Mouse (Mus musculus): ENCODE data around the gene Obscn.

The Obscn gene

DNA sequence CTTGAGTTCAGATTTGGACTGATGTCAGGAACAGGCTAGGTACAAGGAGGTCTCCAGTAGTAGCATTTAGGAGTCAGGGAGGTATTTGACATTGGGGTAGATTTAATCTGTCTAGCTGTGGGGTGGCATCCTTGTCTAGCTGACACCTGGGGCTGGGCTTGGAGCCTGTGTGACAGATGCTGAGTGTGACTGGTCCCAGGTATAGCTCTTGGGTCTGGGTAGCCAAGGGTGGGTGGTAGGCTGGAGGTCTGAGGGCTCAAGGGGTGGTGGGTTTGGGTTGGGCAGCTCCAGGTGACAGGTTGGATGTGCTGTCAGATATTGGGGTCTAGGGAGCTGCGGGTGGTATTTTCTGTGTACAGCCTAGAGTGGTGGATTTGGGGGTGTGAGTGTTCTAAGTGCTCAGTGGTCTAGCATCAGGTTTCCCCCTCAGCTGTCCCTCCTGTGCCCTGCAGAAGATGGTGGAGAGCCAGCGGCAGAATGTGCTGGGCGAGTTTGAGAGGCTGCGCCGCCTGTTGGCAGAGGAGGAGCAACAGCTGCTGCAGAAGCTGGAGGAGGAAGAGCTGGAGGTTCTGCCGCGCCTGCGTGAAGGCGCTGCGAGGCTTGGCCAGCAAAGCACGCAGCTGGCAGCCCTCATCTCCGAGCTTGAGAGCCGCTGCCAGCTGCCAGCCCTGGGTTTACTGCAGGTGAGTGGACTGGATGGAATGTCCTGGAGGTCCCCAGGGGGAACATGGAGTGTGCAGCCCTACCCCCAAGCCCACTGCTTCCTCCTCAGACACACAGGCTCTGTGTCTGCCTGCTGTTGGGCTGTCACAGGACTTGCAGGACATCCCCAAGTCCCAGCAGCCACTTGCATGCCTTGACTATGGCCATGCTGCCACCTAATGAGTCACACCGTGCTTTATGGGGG lies 154.4 kb downstream of the Obscn start:
- DNase-seq = peak; percentile 38 to 71

DNA sequence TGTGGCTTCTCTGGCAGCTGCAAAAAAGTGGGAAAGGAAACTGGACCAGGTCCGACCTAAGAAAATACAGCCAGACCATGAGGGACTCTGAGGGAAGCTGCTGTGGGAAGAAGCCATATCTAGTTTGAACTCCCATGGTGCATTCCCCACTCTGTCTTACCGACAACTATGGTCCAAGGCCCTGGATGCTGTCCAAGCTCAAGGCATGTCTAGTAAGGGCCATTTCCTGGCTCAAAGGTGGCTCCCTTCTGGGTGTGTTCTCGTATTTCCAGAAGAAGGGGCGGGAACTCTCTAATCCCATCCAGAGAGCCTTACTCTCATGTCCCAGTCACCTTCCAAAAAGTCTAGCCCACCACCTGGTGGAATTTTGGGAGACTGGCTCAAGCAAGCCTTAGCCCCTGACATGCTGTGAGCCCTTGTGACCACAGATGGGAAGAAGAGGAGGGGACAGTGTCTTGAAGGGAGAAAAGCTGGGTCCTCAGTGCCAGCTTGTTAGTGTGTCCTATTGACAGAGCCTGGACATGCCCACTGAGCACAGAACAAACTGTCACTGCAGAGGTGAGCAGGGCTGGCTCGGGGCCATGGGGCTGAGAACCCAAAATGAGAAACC lies 155.7 kb downstream of the Obscn start:
- peak; percentile 79 to 87 for DNase-seq

DNA sequence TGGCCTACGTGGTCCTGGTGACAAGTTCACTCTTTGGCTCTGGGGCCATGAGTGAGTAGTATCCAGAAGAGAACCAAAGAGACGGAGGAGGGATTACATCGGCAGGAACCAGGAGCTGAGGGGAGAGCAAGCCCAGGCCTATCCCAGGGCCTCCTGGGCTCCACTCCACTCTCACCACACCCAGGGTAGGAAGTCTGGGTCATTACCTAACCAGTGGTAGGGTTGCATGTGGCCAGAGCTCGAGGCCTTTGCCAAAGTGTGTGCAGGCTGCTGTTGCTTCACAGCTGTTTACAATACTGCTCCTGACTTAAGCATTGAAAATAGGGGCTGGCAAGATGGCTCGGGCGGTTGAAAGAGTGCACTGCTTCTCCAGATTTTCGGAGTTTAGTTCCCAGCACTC lies 156.5 kb downstream of the Obscn start:
- DNase-seq = no peak

DNA sequence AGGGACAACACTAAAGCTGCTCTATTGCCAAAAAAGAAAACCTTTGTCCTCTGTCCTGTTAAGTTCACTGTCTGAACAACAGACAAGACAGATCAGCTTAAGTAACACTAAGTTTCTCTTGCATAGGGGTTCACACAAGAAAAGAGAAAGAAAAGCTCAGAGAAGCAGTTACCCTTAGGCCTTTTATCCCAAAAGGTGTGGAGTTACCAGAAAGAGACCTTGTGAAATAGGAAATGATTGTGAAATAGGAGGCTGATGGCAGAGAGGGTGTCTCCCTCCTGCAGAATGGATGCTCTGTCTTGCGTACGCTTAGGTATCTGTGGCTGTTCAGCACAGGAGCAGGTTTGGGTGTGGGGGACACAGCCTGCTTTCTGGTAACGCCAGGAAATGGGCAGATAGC lies 157.0 kb downstream of the Obscn start:
- no peak for DNase-seq

DNA sequence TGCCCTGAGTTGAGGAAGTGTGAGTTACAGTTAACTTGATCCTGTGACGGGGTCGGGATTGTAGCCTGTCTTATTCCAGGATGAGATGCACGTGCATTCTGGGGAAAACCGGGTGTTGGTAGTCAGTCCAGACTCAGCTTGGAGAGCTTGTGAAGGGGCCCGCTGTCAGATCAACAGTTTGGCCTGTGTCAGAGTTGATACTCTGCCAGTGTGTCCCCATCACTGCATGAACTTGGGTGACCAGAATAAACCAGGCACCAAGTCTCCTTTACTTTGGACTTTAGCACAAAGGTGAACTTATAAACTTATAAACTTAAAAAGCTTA lies 157.5 kb downstream of the Obscn start:
- DNase-seq = peak in 1 of 2 experiments; percentile 27

DNA sequence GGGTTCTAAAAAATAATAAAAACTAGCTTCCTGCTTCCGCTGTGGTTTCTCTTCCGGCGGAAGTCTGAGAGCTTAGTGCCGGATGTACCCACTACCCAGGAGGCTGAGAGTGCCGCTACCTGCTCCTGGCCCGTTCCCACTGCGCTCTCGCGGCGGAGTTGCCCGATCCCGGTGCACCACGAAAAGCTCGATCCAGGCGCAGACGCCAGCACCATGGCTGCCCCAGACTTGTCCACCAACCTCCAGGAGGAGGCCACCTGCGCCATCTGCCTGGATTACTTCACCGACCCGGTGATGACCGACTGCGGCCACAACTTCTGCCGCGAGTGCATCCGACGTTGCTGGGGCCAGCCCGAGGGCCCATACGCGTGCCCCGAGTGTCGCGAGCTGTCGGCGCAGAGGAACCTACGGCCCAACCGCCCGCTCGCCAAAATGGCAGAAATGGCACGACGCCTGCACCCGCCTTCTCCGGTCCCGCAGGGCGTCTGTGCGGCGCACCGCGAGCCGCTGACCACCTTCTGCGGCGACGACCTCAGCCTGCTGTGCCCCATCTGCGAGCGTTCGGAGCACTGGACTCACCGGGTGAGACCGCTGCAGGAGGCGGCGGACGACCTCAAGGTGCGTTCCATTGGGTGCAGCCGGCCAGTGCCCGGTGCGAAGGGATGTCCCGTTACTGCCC lies 158.0 kb downstream of the Obscn start, which contains the start of gene Trim11:
TSS of gene Trim11 (plus strand) at position 67 of the 679 bp plus-strand sequence.
- DNase-seq = peak; percentile 73 to 78

DNA sequence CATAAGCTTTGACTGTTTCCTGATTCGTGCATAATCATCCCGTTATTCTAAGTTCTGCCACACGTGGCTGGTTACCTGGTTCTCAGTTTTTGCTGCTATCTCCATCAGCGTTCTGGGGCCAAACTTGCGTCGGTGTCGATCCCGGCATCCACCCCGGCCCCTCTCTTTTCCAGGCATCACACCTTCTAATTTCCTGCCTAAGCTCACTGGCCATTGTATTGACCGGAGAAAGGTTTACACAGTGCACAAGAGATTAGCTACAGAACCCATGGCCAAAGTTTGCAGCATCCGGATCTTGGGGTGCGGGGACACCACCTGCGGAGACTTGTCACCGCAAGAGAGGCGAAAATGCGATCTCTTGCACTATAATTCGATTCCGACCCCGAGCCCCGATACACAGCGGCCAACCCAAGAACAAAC lies 158.6 kb downstream of the Obscn start:
- no peak for DNase-seq

DNA sequence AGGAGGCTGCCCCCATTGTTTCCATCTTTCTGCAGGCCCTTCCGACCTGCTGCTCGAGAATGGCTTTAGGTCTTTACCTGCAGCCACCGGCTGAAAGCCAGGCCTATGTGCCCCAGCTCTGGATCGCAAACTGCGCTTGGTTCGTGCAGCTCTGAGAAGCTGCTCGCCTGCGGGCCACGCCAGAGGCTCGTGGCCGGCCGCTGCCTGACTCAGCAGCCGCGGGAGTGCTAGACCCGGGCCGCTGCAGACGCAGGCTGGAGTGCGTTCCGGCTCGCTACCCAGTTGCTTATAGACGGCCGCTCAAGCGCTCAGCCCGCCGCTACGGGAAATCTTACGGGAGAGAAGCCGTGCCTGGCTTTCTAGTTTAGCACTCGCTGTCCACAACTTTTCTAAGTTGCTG lies 159.1 kb downstream of the Obscn start:
- DNase-seq = peak; percentile 40 to 66

DNA sequence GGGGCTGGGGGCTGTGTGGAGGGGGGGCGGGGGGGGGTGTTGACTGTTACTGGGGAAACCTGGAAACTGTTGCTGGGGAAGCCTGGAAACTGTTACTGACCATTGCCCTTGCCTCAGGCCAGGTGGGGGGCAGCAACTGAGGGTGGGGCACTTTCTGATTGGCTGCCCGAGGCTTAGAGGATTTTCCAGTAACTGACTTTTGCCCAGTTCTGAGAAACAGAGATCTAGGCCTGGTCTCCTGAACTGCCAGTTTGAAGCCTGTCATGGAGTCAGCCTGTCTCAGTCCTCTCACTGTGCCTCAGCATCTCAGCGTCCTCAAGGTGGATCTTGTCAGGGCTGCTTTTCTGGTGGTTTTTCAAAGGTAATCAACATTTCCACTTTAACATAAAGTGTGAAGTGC lies 161.8 kb downstream of the Obscn start:
- peak; percentile 37 to 74 for DNase-seq

DNA sequence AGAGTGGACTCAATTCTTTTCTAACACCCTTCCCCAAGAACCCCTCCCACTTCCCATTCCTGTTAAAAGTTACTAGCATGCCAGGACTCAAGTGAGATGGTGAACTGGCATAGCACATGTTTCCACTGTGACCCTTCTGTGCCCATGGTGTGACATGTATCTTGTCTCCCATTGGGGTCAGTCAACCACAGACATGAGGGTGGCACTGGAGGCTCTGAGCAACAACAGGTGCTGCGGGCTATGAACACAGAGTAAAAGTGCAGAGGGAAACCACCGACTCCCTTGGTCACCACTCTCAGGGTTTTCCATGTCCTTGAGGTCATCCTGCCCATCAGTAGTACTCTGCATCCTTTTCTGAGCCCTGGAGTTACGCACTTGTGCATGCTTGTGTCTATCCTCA lies 164.4 kb downstream of the Obscn start:
- no peak for DNase-seq

DNA sequence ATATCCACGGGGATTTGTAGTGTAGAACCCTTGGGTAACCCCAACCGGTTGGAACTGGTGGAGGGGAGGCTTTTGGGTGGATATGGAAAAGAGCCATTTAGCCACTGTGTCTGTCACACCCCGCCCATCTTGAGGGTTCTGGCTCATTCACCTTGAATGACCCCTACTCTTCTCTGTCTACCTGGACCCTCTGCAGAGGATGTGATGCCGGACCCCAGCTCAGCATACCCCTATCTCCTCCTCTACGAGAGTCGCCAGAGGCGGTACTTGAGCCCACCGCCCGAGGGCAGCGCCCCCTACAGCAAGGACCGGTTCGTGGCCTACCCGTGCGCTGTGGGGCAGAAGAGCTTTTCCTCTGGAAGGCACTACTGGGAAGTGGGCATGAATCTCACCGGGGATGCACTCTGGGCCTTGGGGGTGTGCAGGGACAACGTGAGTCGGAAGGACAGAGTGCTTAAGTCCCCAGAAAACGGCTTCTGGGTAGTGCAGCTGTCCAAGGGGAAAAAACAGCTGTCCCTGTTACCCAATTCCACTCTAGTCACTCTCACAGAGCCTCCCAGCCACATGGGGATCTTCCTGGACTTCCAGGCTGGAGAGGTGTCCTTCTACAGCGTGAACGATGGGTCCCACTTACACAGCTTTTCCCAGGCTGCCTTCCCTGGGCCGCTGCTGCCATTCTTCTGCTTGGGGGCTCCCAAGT lies 165.2 kb downstream of the Obscn start:
- DNase-seq = no peak

DNA sequence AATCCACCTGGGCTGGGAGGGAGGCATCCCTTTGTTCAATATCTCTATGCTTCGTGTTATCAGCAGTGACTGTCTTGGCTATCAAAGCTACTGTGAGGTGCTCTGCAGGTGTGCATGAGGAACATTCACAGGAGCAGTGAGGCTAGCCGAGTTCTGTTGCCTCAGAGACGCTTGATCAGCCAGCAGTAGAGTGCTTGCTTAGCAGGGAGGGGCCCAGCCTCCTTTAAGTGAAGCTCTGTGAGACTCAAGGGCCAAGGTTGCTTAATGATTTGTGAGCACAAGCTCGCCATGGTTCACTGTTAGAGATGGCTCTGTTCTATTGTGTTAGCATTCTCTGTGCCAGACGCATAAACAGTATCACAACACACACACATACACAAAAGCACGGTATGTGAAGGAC lies 166.5 kb downstream of the Obscn start:
- DNase-seq = peak; percentile 73 to 76

DNA sequence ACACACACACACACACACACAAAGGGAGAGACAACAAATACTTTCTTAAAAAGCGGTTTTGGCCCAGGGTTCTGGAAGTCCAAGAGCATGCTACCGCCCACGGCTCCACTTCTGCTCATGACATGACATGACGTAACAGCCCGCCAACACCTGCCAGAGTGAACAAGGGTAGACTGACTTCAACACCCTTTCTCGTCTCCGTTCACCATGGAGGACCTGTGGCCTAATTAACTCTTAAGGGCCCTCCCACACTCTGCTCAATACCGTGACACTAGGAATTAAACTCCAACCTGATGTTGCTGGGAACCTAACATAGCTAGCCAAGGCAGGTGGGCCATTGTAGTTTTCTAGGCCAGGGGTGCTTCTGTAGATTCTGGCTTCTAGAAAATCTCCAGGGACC lies 167.2 kb downstream of the Obscn start:
- peak; percentile 43 to 51 for DNase-seq

DNA sequence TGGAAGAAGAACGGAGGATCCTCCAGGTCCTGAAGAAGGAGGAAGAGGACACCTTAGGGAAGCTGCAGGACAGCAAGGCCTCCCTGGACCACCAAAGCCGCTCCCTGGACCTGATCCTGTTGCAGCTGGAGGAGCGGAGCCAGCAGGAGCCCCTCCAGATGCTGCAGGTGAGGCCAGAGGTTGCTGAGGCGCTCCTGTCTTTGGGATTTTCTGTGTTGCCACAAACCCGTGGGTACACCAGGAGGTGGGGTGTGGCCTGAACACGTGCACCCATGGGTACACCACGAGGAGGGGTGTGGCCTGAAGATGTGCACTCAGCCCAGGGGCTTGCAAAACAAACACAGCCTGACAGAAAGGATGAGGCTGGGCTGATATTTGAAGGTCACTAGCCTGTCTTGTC lies 167.7 kb downstream of the Obscn start:
- no peak for DNase-seq

DNA sequence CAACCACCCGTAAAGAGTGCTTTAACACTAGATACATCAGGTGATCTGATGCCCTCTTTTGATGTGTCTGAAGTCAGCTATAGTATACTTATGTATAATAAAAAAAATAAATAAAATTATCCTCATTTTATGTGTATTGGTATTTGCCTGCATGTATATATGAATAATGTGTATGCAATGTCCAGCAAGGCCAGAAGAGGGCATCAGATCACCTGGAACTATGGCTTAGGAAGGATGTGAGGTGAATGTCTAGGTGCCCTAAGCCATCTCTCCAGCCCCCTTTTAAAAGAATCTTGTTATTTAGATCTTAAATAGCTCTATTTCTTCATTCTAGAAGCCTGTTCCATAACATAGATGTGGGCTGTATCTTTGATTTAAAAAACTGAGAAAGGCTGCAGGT lies 168.9 kb downstream of the Obscn start:
- DNase-seq = peak; percentile 46 to 66

DNA sequence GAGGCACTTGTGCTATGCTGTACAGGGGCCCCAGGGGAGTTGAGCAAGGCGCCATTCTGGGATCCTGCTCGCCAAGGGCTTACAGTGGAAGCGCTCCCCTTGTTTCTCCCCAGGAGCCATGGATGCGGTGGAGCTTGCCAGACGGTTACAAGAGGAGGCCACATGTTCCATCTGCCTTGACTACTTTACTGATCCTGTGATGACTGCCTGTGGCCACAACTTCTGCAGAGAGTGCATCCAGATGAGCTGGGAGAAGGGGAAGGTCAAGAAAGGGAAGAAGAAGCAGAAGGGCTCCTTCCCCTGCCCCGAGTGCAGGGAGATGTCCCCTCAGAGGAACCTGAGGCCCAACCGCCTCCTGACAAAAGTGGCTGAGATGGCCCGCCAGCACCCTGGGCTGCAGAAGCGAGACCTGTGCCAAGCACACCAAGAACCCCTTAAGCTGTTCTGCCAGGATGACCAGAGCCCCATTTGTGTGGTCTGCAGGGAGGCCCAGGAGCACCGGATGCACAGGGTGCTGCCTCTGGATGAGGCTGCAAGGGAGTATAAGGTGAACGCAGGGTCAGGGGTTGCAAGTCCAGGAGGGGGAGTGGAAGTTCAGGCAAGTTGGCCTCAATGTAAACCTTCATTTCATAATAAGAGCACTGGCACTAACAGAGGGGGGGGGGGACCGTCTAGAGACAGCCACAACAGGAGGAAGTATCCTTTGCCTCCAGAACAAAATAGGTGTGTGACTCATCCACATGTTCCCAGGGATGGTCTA lies 171.0 kb downstream of the Obscn start:
- no peak for DNase-seq

DNA sequence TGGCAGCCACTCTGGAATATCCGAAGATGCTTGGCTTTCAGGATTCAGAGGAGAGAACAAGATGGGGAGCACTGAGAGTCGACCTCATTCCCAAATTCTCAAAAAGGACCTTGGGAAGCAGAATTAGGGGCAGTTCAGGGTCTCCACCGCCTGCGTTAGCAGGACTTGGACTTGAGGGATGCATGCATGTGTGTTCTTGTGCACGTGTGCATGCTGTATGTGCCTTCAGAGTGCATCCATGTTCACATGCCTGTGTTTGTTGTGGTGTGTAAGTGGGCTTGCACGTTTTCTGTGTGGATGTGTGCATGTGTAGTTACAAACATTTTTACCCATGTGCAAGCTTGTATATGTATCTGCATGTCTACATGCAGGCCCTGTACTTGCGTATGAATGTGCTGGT lies 172.0 kb downstream of the Obscn start:
- no peak for DNase-seq

DNA sequence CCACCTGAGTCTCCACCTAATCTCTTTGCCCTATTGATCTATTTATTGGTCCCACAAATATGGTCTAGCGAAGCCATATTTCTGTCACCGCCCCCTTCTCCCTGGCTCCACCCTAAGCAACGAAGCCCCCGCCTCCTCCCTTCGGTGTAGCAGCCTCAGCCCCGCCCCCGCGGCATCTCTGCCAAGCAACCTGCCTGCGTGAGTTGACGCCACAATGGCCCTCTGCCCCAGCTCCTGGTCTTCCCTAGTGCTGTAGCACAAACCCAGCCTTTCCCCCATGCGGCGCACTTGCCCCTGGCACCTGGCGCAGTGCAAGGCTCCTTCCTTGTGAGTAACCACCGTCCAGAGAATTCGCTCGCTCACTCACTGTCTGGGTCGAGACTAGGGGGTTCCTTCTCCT lies 172.7 kb downstream of the Obscn start:
- DNase-seq = peak; percentile 67 to 88

DNA sequence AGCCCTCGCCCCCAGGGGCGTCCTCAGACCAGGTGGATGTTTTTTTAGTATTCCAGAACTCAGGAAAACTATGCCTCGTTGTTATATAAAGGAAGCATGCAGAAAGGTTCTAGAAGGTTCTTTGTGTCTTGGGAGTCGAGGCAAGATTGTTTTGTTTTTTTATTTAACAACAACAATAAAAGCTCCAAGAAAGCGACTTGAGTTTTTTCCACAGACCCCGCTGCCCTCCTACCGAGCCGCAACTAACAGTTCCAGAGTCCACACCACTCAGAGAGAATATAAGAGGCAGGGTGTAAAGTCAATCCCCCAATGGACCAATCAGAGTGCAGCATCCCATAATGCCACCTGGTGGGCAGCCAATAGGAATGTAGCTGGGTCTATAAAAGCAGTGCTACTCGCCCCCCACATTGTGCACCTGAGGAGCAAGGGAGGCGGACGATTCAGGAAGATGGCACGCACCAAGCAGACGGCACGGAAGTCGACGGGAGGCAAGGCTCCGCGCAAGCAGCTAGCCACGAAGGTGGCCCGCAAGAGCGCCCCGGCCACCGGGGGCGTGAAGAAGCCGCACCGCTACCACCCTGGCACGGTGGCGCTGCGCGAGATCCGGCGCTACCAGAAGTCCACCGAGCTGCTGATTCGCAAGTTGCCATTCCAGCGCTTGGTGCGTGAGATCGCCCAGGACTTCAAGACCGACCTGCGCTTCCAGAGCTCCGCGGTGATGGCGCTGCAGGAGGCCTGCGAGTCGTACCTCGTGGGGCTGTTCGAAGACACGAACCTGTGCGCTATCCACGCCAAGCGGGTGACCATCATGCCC lies 174.6 kb downstream of the Obscn start:
- DNase-seq = no peak

DNA sequence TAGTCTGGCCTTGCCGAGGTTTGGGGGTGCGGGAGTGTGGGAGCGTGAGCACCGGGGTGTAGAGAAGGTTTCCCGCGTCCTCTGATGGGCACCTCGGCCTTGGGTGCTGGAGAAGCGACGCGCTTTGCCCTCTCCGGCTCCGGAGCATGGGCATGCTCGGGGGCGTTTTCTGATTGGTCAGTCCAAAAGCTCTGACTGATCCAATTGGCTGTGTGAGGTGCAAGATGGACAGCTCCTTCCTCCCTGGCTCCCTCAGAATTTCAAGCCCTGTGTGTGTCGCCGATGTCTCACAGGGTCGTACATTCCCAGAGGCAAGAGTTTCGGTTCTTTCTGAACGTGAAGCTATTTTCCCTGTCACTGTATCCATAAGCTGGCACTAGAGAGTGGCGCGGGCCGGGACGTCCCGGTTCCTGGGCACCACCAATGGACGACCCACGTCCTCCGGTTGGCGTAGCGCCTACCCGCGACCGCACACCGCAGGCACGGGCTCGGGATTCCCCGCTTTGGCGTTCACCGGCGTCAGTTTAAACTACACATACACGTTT lies 176.2 kb downstream of the Obscn start:
- peak; percentile 88 to 92 for DNase-seq

DNA sequence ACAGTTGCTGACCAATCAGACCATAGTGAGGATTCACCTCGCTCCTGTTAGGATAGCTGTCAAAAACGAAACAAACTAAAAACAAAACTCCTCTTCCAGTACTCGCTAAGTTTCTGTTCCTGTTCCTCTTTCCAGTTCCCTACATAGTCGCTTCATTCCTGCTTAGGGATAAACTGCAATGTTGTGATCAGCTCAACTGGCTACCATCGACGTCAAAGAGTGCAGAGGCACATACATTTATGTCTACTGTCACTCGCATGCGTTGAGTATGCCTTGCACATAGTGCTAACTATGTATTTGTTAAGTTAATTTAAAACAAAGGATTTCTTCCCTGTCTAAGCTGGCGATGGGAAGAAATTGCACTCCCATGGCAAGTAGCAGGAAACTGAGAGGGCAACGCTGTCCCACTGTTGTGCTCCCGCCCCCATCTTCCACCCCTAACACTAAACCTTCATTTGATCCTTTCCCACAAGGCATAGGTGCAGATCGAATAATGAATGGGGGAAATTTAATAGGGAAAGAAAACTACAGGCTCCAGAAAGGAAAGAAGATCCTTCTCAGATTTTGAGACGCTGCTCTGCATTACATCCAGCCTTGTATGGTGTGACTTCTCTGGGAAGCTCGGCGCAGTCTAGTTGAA lies 176.9 kb downstream of the Obscn start:
- no peak for DNase-seq

Measured in kidney, postnatal 36 days (tissue).